Mouse (Mus musculus): ENCODE measurements at regions not wholly inside any gene's neighbourhood (a gene's known extent, or its start where the extent isn't known, plus 50 kb on each side); places are given as distances from the start of the nearest gene placed in this dataset.

DNA sequence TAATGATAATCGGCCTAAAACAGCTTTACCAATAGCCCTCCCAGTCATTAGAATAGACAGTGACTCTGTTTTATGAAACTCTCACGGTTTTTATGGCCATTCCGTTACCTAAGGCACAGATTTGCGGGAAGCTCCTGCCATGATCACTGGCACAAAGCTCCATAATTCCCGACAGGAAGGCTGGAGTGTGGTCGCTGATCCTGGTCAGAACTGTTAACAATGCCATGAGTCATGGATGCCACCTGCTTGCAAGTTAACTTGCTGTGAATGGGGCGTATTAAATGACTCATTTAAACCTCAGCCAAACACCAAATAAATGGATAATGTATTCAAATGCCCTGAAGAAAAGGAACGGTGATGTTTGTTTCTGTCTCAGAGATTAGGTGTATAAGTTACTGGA is 559.9 kb upstream of the Map3k7 start:
- ATAC-seq (ENCODE audit: extremely low read depth, insufficient number of reproducible peaks, low FRiP score, poor library complexity, severe bottlenecking) (no peak), DNase-seq (ENCODE audit: low spot score) (no peak)
- peaks cover 4% of the 10 kb centered on the region; the same call in 1 of the 2 replicates for H3K9me3 ChIP-seq (replicated peaks)
- no peak overlapping the region for H3K4me3 ChIP-seq (ENCODE audit: low read depth, low read length)
- H3K4me1 ChIP-seq (ENCODE audit: insufficient read depth, low read depth, low read length): no peaks in the 10 kb centered on the region
- no peak for TF ChIP-seq CTCF (IDR thresholded peaks at IDR 0.05; ENCODE audit: low read depth, low read length)
- no peak for TF ChIP-seq GATA2 (IDR thresholded peaks at IDR 0.05; ENCODE audit: borderline replicate concordance, low read depth, low read length)
- TF ChIP-seq TAL1 (conservative IDR thresholded peaks at IDR 0.05; ENCODE audit: low read depth, low read length): no peak
- no peak for TF ChIP-seq GATA1 (IDR thresholded peaks at IDR 0.05; ENCODE audit: borderline replicate concordance, low read length)
- no peak for TF ChIP-seq POLR2AphosphoS5 (IDR thresholded peaks at IDR 0.05; ENCODE audit: insufficient replicate concordance, low read depth, low read length)
- H3K36me3 ChIP-seq (replicated peaks): no peaks in the 10 kb centered on the region
- no peaks in the 10 kb centered on the region for H3K27me3 ChIP-seq (ENCODE audit: insufficient read depth, low read length)

GRCm38 (mm10) chr4:31404840-31405714 is 558.8 kb upstream of the Map3k7 start:
- TF ChIP-seq GATA2 (IDR thresholded peaks at IDR 0.05; ENCODE audit: borderline replicate concordance, low read depth, low read length) (no peak), CTCF (IDR thresholded peaks at IDR 0.05; ENCODE audit: low read depth, low read length) (no peak), TAL1 (conservative IDR thresholded peaks at IDR 0.05; ENCODE audit: low read depth, low read length) (no peak), GATA1 (IDR thresholded peaks at IDR 0.05; ENCODE audit: borderline replicate concordance, low read length) (no peak), POLR2AphosphoS5 (IDR thresholded peaks at IDR 0.05; ENCODE audit: insufficient replicate concordance, low read depth, low read length) (no peak)
- DNase-seq (ENCODE audit: low spot score) (no peak), ATAC-seq (ENCODE audit: extremely low read depth, insufficient number of reproducible peaks, low FRiP score, poor library complexity, severe bottlenecking) (no peak)
- Histone ChIP-seq H3K4me1 (ENCODE audit: insufficient read depth, low read depth, low read length) (no peaks in the 10 kb centered on the region), H3K36me3 (replicated peaks) (no peaks in the 10 kb centered on the region), H3K27me3 (ENCODE audit: insufficient read depth, low read length) (no peaks in the 10 kb centered on the region), H3K4me3 (ENCODE audit: low read depth, low read length) (no peak overlapping the region), H3K9me3 (replicated peaks) (peaks cover 5% of the 10 kb centered on the region; the same call in 1 of the 2 replicates)

GRCm38 (mm10) chr4:31410157-31410556 is 553.7 kb upstream of the Map3k7 start:
- Histone ChIP-seq H3K9me3 (replicated peaks) (peaks cover 13% of the 10 kb centered on the region), H3K4me1 (ENCODE audit: insufficient read depth, low read depth, low read length) (no peaks in the 10 kb centered on the region), H3K27me3 (ENCODE audit: insufficient read depth, low read length) (no peaks in the 10 kb centered on the region), H3K36me3 (replicated peaks) (no peaks in the 10 kb centered on the region), H3K4me3 (ENCODE audit: low read depth, low read length) (no peak overlapping the region)
- TF ChIP-seq GATA1 (IDR thresholded peaks at IDR 0.05; ENCODE audit: borderline replicate concordance, low read length) (no peak), TAL1 (conservative IDR thresholded peaks at IDR 0.05; ENCODE audit: low read depth, low read length) (no peak), CTCF (IDR thresholded peaks at IDR 0.05; ENCODE audit: low read depth, low read length) (no peak), GATA2 (IDR thresholded peaks at IDR 0.05; ENCODE audit: borderline replicate concordance, low read depth, low read length) (no peak), POLR2AphosphoS5 (IDR thresholded peaks at IDR 0.05; ENCODE audit: insufficient replicate concordance, low read depth, low read length) (no peak)
- ATAC-seq (ENCODE audit: extremely low read depth, insufficient number of reproducible peaks, low FRiP score, poor library complexity, severe bottlenecking) (no peak), DNase-seq (ENCODE audit: low spot score) (no peak)

- H3K36me3 ChIP-seq (replicated peaks): no peaks in the 10 kb centered on the region
- no peak for DNase-seq (ENCODE audit: low spot score)
- no peak for ATAC-seq (ENCODE audit: extremely low read depth, insufficient number of reproducible peaks, low FRiP score, poor library complexity, severe bottlenecking)
- no peak for TF ChIP-seq POLR2AphosphoS5 (IDR thresholded peaks at IDR 0.05; ENCODE audit: insufficient replicate concordance, low read depth, low read length)
- TF ChIP-seq GATA2 (IDR thresholded peaks at IDR 0.05; ENCODE audit: borderline replicate concordance, low read depth, low read length): no peak
- no peak for TF ChIP-seq TAL1 (conservative IDR thresholded peaks at IDR 0.05; ENCODE audit: low read depth, low read length)
- TF ChIP-seq GATA1 (IDR thresholded peaks at IDR 0.05; ENCODE audit: borderline replicate concordance, low read length): no peak
- no peak for TF ChIP-seq CTCF (IDR thresholded peaks at IDR 0.05; ENCODE audit: low read depth, low read length)
- no peak overlapping the region for H3K4me3 ChIP-seq (ENCODE audit: low read depth, low read length)
- no peaks in the 10 kb centered on the region for H3K4me1 ChIP-seq (ENCODE audit: insufficient read depth, low read depth, low read length)
- H3K9me3 ChIP-seq (replicated peaks): peaks cover 14% of the 10 kb centered on the region
- no peaks in the 10 kb centered on the region for H3K27me3 ChIP-seq (ENCODE audit: insufficient read depth, low read length)
These were observed 551.9 kb upstream of the Map3k7 start for GRCm38 (mm10) chr4:31411770-31412525.

DNA sequence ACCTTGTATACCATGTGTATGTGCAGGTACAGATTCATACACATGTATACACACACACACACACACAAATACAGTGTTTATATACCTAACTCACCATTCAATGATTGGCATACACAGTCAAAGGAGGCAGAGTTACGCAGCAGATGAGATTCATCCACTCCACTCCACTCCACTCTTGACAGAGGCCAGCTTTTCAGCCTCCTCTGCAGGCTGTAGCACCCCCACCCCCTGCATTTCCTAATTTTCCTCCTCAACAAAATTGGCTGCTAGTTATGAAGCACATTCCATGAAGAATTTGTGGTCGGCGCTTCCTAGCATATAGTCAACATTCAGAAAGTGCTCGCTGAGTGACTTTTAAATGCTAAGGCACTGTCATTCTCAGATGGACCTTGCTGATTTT is 546.7 kb upstream of the Map3k7 start:
- Histone ChIP-seq H3K36me3 (replicated peaks) (no peaks in the 10 kb centered on the region), H3K4me3 (ENCODE audit: low read depth, low read length) (no peak overlapping the region), H3K27me3 (ENCODE audit: insufficient read depth, low read length) (no peaks in the 10 kb centered on the region), H3K9me3 (replicated peaks) (peaks cover 15% of the 10 kb centered on the region), H3K4me1 (ENCODE audit: insufficient read depth, low read depth, low read length) (no peaks in the 10 kb centered on the region)
- TF ChIP-seq GATA2 (IDR thresholded peaks at IDR 0.05; ENCODE audit: borderline replicate concordance, low read depth, low read length): no peak
- no peak for TF ChIP-seq TAL1 (conservative IDR thresholded peaks at IDR 0.05; ENCODE audit: low read depth, low read length)
- no peak for TF ChIP-seq POLR2AphosphoS5 (IDR thresholded peaks at IDR 0.05; ENCODE audit: insufficient replicate concordance, low read depth, low read length)
- no peak for TF ChIP-seq GATA1 (IDR thresholded peaks at IDR 0.05; ENCODE audit: borderline replicate concordance, low read length)
- TF ChIP-seq CTCF (IDR thresholded peaks at IDR 0.05; ENCODE audit: low read depth, low read length): no peak
- DNase-seq (ENCODE audit: low spot score): no peak
- no peak for ATAC-seq (ENCODE audit: extremely low read depth, insufficient number of reproducible peaks, low FRiP score, poor library complexity, severe bottlenecking)

- Histone ChIP-seq H3K9me3 (replicated peaks) (peaks cover 11% of the 10 kb centered on the region), H3K27me3 (ENCODE audit: insufficient read depth, low read length) (no peaks in the 10 kb centered on the region), H3K36me3 (replicated peaks) (no peaks in the 10 kb centered on the region), H3K4me3 (ENCODE audit: low read depth, low read length) (no peak overlapping the region), H3K4me1 (ENCODE audit: insufficient read depth, low read depth, low read length) (no peaks in the 10 kb centered on the region)
- no peak for ATAC-seq (ENCODE audit: extremely low read depth, insufficient number of reproducible peaks, low FRiP score, poor library complexity, severe bottlenecking)
- TF ChIP-seq TAL1 (conservative IDR thresholded peaks at IDR 0.05; ENCODE audit: low read depth, low read length) (no peak), GATA2 (IDR thresholded peaks at IDR 0.05; ENCODE audit: borderline replicate concordance, low read depth, low read length) (no peak), GATA1 (IDR thresholded peaks at IDR 0.05; ENCODE audit: borderline replicate concordance, low read length) (no peak), CTCF (IDR thresholded peaks at IDR 0.05; ENCODE audit: low read depth, low read length) (0 out of 2 replicates have a peak, but pooled peaks have one; percentile 22)
- DNase-seq (ENCODE audit: low spot score): no peak
These were observed 544.7 kb upstream of the Map3k7 start for GRCm38 (mm10) chr4:31419240-31419639.
